Mouse (Mus musculus) intestine, embryonic 15.5 days (tissue): ENCODE results near the gene Ctdspl. TPM values are rescaled to one million over a fixed set of nuclear protein-coding genes. Genes with fewer than 3 reads are reported as not detected.

Source experiments
- ATAC-seq: fragments of 200-750 bp; cut with Nextera tagmentation; 2 replicates; pipeline ENCODE4 v1.8.0; 2017; ENCODE audit warnings: moderate TSS enrichment, moderate library complexity
- H3K27ac ChIP-seq: fragments of 300-500 bp; sonication (generic); 2 replicates; pipeline ENCODE4 v1.5.1; 2015; ENCODE audit warnings: mild to moderate bottlenecking, inconsistent platforms
- H3K27me3 ChIP-seq: fragments of 300-500 bp; sonication (generic); replicated peaks from 2 replicates; pipeline ENCODE4 v1.6.1; 2015; ENCODE audit warnings: inconsistent platforms
- H3K36me3 ChIP-seq: fragments of 300-500 bp; sonication (generic); 2 replicates; pipeline ENCODE4 v1.6.1; 2015; ENCODE audit warnings: inconsistent platforms
- H3K4me1 ChIP-seq: fragments of 300-500 bp; sonication (generic); replicated peaks from 2 replicates; pipeline ENCODE4 v1.6.1; 2015; ENCODE audit warnings: inconsistent platforms
- H3K4me2 ChIP-seq: fragments of 300-500 bp; sonication (generic); replicated peaks from 2 replicates; pipeline ENCODE4 v1.6.1; 2015; ENCODE audit warnings: mild to moderate bottlenecking, inconsistent platforms
- H3K4me3 ChIP-seq: fragments of 300-500 bp; sonication (generic); replicated peaks from 2 replicates; pipeline ENCODE4 v1.5.1; 2015; ENCODE audit warnings: inconsistent platforms
- H3K9ac ChIP-seq: fragments of 300-500 bp; sonication (generic); 2 replicates; pipeline ENCODE4 v1.6.1; 2015; ENCODE audit warnings: inconsistent platforms
- H3K9me3 ChIP-seq: fragments of 300-500 bp; sonication (generic); 2 replicates; pipeline ENCODE4 v1.6.1; 2016; ENCODE audit warnings: inconsistent platforms
- WGBS: fragments of 180-500 bp; shearing (Covaris S2); methylation state at CpG from one replicate; pipeline ENCODE4 v1.1.7; 2015; 5-methylcytosine and 5-hydroxymethylcytosine counted together
- polyA plus RNA-seq: library from polyadenylated mRNA; unstranded; fragments of >200 nt; fragmentation: Nextera tagmentation; extraction: Ambion mirVana; gene quantifications from 2 replicates; pipeline ENCODE4 v1.2.1, GENCODE M21; 2015

Gene Ctdspl
- polyA plus RNA-seq, 1 experiment from 2014 or later, result 16.9 TPM

DNA sequence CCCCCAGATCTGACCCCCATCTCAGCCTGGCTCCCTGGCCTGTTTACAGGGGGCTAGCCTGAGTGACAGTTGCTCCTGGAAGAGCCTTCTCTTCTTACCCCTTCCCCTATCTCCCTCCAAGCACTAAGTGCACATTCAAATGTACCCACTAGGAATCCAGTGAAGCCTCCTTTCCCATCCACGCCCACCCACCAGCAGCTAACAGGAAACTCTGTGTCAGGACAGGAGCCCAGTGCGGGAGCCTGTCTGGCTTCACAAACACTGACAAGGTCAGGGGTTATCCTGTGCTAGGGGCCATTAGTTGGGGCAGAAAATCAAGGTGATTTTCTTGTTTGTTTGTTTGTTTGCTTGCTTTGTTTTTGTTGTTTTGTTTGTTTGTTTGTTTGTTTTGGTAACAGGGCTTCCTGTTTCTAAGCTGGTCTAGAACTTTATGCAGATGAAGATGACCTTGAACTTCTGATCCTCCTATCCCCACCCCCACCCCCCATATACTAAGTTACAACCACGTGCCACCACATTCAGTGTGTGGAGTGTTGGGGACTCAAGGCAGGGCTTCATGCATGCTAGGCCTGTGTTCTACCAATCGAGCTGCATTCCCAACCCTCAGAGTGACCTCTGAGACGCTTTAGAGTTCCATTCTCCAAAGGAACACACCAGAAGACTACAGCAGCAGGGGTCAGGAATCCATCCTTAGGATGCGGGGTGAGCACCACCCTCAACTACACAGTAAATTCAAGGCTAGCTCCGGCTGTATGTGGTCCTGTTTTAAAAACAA, 156.6 kb downstream of the Ctdspl start:
- H3K27ac ChIP-seq, result peak overlapping the region; percentile 33; the same call in 1 of the 2 replicates
- no peak for ATAC-seq
- no peak overlapping the region for H3K9ac ChIP-seq

DNA sequence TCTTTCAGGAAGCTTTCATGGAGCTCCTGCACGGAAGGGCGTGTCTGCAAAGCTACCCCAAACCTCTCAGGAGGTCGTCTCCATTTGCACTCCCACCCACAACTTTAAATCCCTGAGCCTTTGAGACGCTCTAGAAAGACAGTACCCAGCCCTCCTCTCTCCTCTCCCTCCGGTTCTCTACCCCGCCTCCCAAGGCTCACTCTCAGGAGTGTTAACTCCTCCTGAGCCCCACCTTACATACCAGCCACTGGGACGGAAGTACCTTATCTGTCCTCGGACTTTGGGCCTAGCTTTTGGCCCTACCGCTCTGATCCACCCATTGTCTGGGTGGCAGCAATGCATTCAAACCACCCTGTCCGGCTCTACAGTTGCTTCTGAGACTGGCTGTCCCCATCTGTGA, 157.7 kb downstream of the Ctdspl start:
- Histone ChIP-seq H3K9ac (no peak overlapping the region), H3K4me1 (peaks cover 41% of the 10 kb centered on the region), H3K9me3 (no peaks in the 10 kb centered on the region), H3K4me2 (no peak overlapping the region), H3K4me3 (no peak overlapping the region), H3K36me3 (no peaks in the 10 kb centered on the region), H3K27ac (peak overlapping the region; percentile 29), H3K27me3 (no peaks in the 10 kb centered on the region)
- peak; percentile 37 for ATAC-seq
- WGBS, result 52% methylated on average over 10 of the region's 10 CpGs

More for the DNA sequence above, 156.6 kb downstream of the Ctdspl start:
- Histone ChIP-seq H3K4me2 (no peak overlapping the region), H3K27me3 (no peaks in the 10 kb centered on the region), H3K9me3 (no peaks in the 10 kb centered on the region), H3K36me3 (no peaks in the 10 kb centered on the region), H3K4me1 (peaks cover 37% of the 10 kb centered on the region), H3K4me3 (no peak overlapping the region)
- 74% methylated on average over 7 of the region's 7 CpGs for WGBS

DNA sequence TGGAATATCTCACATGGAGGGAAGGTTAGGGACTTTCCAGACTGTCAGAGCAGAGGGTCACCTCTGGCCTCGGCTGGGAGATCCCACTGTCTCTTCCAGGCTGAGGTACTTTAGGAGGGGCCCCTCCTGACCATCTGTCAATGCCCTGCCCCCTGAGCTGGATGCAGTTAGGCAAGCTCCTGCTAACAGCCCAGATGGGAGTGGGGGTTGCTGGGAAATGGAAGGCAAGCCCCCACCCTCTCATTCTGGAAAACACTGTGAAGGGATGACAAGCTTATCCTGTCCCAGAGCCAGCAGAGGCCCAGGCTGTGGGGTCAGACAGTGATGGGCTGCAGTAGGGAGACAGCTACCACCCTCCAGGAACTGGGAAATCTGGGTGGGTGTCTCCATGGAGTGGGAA, 160.2 kb downstream of the Ctdspl start:
- 0 out of 2 replicates have a peak overlapping the region, but pooled peaks have one; percentile 8 for H3K9ac ChIP-seq
- WGBS, result 41% methylated on average over 1 of the region's 1 CpGs
- no peak for ATAC-seq
- H3K9me3 ChIP-seq, result no peaks in the 10 kb centered on the region
- no peaks in the 10 kb centered on the region for H3K27me3 ChIP-seq
- H3K36me3 ChIP-seq, result no peaks in the 10 kb centered on the region
- H3K4me1 ChIP-seq, result peaks cover 37% of the 10 kb centered on the region
- H3K4me3 ChIP-seq, result no peak overlapping the region
- no peak overlapping the region for H3K4me2 ChIP-seq
- H3K27ac ChIP-seq, result no peak overlapping the region

DNA sequence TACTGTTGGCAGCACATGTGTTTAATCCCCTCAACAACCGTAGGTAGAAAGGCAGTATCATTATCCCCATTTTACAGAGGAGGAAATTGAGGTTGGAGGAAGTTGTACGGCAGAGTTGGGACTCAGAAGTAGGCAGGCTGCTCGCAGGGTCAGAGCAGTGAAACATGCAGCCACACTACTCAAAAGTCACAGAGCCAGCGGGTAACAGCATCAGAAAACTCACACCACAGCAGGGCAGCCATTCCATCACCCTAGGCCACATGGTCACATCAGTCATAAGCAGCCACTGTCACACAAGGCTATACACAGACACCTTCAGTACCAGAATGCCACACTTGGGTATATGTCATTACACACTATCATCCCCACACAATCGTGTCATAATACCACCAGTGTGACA, 161.1 kb downstream of the Ctdspl start:
- Histone ChIP-seq H3K9ac (no peak overlapping the region), H3K27ac (no peak overlapping the region), H3K4me3 (no peak overlapping the region), H3K27me3 (no peaks in the 10 kb centered on the region), H3K4me2 (peak overlapping the region; percentile 65), H3K36me3 (no peaks in the 10 kb centered on the region), H3K9me3 (no peaks in the 10 kb centered on the region), H3K4me1 (peaks cover 38% of the 10 kb centered on the region)
- no peak for ATAC-seq
- WGBS, result 82% methylated on average over 5 of the region's 5 CpGs

DNA sequence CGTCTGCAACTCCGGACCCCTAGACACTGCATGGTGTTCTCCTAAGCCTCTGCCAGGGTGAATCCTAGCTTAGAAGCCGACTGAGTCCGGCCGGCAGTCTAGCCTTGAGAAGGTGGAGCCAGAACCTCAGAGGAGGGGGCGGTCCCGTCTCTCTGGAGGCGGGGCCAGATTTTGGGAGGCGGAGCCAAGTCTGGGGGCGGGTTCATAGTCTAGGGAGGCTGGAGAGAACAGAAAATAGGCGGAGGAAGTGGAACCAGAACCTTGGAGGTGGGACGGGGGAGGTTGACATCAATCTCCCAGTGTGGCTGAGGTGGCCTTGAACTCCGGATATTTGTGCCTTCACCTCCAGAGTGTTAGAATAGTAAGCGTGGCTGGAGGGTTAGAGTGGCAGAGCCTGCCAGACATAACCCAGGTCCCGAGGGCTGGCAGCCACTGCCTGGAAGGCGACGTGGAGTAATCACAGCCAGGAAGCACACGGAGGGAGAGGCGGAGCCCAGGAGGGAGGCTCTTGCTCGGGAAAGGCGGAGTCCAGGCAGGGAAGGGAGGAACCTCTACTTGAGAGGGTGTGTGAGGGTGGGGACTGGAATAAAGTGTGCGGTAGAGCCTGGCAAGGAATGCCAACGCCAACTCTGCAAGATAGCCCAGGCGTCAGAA, 162.0 kb downstream of the Ctdspl start:
- Histone ChIP-seq H3K4me3 (peak overlapping the region; percentile 43), H3K36me3 (no peaks in the 10 kb centered on the region), H3K27me3 (no peaks in the 10 kb centered on the region), H3K9ac (peak overlapping the region; percentile 38), H3K27ac (peak overlapping the region; percentile 90), H3K4me2 (peak overlapping the region; percentile 65), H3K4me1 (peaks cover 38% of the 10 kb centered on the region), H3K9me3 (no peaks in the 10 kb centered on the region)
- 1% methylated on average over 24 of the region's 24 CpGs for WGBS
- peak; percentile 91 for ATAC-seq

DNA sequence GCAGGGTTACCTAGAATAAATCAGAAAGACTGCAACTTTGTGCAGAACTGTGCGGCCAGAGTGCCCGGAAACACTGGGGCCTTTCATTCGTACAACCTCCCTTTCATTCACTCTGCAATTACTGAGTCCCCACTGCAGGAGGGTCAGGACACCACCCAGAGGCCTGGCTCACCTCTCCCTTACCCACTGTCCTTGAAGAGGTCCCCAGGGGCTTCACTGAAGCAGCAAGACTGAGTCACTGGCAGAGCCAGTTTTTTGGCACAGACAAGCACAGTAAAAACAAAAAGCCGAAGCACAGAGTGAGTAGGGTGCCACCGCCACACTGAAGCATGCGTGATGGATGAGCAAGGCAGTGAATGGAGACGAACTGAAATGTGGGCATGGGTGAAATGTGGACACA, 163.2 kb downstream of the Ctdspl start:
- ATAC-seq, result no peak
- H3K9ac ChIP-seq, result no peak overlapping the region
- H3K4me1 ChIP-seq, result peaks cover 38% of the 10 kb centered on the region
- no peaks in the 10 kb centered on the region for H3K36me3 ChIP-seq
- H3K4me2 ChIP-seq, result no peak overlapping the region
- no peaks in the 10 kb centered on the region for H3K9me3 ChIP-seq
- H3K27me3 ChIP-seq, result no peaks in the 10 kb centered on the region
- WGBS, result 62% methylated on average over 7 of the region's 7 CpGs
- no peak overlapping the region for H3K27ac ChIP-seq
- no peak overlapping the region for H3K4me3 ChIP-seq

DNA sequence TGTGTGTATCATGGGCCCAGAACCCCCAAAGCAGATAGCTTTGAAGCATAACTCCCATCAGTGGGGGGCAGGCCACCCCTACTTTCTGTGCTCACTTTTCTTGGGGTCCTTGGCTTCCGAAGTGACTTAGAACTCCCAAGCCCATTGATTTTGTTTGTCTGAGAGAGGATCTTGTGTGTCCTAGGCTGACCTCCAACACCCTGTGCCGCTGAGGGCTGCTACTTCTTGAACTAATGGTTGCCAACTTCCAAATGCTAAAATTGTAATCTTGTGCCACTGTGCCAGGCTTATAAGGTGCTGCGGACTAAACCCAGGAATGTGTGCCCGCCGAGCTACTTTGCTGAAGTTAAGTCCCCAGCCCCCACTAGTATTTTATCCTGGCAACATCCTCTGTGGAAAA, 164.2 kb downstream of the Ctdspl start:
- peaks cover 38% of the 10 kb centered on the region for H3K4me1 ChIP-seq
- 96% methylated on average over 5 of the region's 5 CpGs for WGBS
- H3K4me3 ChIP-seq, result no peak overlapping the region
- no peaks in the 10 kb centered on the region for H3K9me3 ChIP-seq
- H3K36me3 ChIP-seq, result no peaks in the 10 kb centered on the region
- no peaks in the 10 kb centered on the region for H3K27me3 ChIP-seq
- no peak overlapping the region for H3K27ac ChIP-seq
- no peak for ATAC-seq
- H3K9ac ChIP-seq, result no peak overlapping the region
- H3K4me2 ChIP-seq, result no peak overlapping the region

DNA sequence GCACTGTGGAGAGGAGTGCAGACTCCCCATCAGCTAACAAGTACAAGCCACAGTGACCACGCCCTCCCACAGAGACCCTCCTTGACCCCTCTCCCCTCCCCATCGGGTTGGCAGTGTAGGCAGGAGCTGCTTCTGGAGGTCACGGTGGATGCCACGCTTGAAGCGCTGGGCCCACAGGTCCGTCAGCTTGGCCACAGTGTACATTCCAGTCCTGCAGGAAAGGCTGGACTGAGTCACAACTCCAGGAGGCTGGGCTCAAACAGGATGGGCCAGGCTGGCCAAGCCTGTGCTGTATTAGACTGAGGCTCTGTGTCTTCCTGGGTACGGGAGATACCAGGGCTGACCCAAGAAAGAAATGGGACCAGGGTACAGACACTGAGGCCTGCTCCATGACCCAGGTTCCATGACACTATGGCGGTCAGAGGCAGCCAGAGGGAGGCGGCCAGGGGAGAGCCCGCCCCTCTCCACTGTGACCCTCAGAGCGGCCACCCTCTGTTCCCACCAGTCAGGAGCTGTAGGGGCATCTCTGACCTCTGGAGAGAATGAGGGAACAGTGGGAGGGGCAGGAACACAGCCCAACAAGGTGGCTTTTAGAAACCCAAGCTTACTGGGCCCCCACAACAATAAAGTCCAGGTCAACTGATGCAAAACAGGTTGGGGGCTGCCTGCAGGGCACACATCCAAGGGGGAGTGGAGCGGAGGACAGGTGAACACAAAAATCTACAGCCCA, 165.5 kb downstream of the Ctdspl start:
- no peak overlapping the region for H3K9ac ChIP-seq
- ATAC-seq, result no peak
- no peak overlapping the region for H3K4me3 ChIP-seq
- 69% methylated on average over 12 of the region's 12 CpGs for WGBS
- H3K4me2 ChIP-seq, result peak overlapping the region; percentile 94
- H3K4me1 ChIP-seq, result peaks cover 33% of the 10 kb centered on the region
- no peaks in the 10 kb centered on the region for H3K9me3 ChIP-seq
- no peak overlapping the region for H3K27ac ChIP-seq
- no peaks in the 10 kb centered on the region for H3K36me3 ChIP-seq
- H3K27me3 ChIP-seq, result no peaks in the 10 kb centered on the region

DNA sequence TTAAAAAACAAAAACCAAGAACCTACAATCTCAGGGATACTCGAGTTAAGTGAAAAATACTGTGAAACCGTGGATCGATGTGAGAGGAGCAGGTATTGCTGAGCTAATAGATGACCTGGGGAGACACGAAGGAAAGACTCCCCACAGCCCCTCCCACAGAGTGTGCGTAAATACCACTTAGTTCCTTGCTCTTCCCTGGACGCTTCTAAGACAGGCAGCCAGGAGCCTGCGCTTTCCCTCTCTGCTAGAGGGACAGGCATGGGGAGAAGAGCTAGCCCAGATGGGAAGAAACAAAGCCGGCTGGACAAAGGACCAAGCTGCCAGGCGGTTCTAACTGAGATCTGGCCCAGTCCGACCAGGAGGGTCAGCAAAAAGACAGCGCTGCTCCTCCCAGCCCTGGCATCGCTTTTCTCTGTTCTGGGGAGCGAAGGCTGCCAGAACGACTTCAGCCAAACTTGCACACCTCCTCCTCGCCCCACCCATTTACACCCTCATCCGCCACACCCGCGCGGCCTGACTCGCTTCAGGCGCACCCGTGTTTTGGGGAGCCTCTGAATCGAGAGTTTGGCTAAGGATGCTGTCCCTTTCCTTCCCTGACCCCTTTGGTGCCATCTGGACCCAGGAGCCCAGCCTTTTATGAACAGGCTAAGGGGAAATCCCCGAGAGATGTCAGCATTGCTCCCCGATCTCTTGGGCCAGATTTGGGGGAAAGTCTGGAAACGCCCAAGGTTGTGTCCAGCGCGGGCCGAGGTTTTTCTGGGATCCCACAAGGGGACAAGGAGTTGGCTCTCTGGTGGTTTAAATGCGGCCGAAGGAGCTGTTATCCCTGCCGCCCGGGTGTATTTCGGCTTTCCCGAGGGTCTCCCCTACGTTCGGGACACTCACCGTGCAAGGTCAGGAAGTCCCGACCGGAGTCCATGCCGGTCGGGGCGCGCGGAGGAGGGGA, 166.5 kb downstream of the Ctdspl start:
- H3K27ac ChIP-seq, result no peak overlapping the region
- H3K36me3 ChIP-seq, result no peaks in the 10 kb centered on the region
- no peaks in the 10 kb centered on the region for H3K9me3 ChIP-seq
- peak overlapping the region; percentile 48 for H3K9ac ChIP-seq
- H3K4me1 ChIP-seq, result peaks cover 25% of the 10 kb centered on the region
- H3K27me3 ChIP-seq, result no peaks in the 10 kb centered on the region
- H3K4me2 ChIP-seq, result peak overlapping the region; percentile 94
- ATAC-seq, result no peak
- peak overlapping the region; percentile 55 for H3K4me3 ChIP-seq
- 2% methylated on average over 45 of the region's 45 CpGs for WGBS
